Mouse (Mus musculus) large intestine, adult 2 months (tissue): ENCODE results near the gene Dbh. TPM values are rescaled to one million over a fixed set of nuclear protein-coding genes. Genes with fewer than 3 reads are reported as not detected.

Experiments
- DNase-seq: peaks from one replicate; pipeline ENCODE4 v3.0.0-alpha.2; 2012; ENCODE audit warnings: low read depth, low spot score
- WGBS: fragments of 180-500 bp; shearing (Covaris S2); methylation state at CpG from one replicate; pipeline ENCODE4 v1.1.7; 2018; 5-methylcytosine and 5-hydroxymethylcytosine counted together
- polyA plus RNA-seq: library from polyadenylated mRNA; depleted of rRNA; stranded (reverse); fragments of >200 nt; gene quantifications from 2 replicates; pipeline ENCODE4 v1.2.3, GENCODE M21; 2012; rRNA removed

Dbh gene
- 6.0 and 6.6 TPM in 2 replicates for polyA plus RNA-seq

DNA sequence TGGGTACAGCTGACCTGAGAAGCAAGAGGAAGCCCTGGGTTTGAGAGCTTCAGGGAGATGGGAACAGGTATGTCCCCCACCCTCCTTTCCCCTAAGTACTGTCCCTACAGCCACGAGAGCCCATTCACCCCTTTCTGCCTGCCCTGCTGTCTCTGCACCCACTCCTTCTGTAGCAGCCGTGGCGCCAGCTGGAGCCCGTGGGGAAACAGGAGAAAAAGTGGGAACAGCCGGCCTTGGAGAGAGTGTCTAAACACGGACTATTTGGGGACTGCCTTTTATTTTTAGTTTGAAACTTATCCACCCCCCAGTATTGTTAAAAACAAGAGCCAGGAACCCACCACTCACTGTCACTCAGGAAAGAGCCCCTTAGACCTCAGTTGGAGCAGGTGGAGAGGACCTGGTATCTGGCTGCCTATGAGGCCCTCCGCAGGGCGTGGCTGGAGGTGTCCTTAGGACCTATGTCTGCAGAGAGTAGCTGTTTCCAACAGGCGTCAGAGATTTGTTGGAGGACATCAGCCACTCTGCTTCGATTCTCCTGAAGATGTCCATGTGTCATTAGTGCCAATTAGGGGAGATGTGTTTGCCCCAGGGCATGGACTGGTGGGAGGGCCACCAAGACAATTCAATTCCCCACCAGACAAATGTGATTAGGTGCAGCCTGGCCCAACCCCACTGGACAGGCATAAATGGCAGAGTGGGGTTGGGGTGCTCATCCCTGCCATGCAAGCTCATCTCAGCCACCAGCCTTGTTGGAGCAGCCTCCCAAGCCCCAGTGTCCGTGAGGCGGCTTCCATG lies at the start of gene Dbh:
TSS of gene Dbh (plus strand) at position 438 of the 795 bp plus-strand sequence.
- 76% methylated on average over 12 of the region's 12 CpGs for WGBS
- no peak for DNase-seq

DNA sequence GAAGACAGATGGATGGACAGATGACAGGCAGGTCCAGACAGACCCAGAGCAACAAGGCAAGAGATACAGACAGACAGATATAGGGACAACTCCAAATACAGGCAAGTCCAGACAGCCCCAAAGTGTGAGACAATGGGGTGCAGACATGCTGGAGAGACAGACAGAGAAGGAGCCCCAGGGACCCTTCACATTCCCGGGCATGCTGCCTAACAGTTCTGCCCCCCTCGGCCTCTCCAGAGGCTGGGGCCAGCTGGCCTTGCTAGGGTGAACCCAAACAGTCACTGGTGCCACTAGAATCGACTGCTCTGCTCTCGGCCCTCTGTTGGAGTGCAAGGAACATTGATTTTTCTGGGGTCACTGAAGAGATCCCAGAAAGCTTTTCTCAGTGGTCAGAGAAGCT lies 46.6 kb upstream of the Dbh start:
- 46% methylated on average over 4 of the region's 4 CpGs for WGBS
- DNase-seq = no peak

DNA sequence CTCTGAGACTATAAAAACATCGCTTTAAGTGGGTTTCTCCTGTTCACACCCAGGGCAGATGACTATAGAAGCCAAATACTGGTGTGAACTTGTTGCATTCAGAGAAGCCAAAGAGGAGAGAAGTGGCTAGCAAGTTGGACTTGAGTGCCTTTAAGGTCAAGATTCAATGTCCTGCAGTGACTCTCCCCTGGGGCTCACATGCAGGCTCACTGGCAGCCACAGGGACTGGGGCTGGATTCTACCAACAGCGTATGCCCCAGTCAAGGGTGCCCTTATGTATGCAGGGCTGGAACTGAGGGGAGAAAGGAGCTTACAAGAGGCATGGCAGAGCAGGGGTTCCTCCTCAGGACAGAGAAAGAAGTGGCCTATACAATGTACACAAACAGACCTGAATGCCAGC lies 45.3 kb upstream of the Dbh start:
- WGBS = 89% methylated on average over 2 of the region's 2 CpGs
- no peak for DNase-seq

DNA sequence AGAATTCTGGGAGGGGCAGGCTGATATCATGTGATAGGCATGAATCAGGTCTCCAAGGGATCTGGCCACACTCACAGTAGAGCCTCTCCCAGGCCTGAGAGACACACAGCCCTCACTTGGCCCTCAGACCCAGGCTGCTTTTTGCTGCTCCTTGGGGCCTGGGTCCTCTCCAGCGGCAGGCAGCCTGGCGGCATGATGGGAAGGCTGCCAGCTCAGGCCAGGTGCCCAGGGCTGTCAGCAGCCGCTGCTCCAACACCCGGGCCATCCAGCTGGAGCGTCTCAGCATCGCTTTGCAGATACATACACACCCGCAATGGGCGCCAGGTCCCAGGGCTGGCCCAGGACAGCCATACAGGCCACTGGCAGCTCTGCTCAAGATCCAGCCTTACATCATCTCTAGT lies 44.8 kb upstream of the Dbh start:
- DNase-seq = no peak
- 37% methylated on average over 8 of the region's 8 CpGs for WGBS

DNA sequence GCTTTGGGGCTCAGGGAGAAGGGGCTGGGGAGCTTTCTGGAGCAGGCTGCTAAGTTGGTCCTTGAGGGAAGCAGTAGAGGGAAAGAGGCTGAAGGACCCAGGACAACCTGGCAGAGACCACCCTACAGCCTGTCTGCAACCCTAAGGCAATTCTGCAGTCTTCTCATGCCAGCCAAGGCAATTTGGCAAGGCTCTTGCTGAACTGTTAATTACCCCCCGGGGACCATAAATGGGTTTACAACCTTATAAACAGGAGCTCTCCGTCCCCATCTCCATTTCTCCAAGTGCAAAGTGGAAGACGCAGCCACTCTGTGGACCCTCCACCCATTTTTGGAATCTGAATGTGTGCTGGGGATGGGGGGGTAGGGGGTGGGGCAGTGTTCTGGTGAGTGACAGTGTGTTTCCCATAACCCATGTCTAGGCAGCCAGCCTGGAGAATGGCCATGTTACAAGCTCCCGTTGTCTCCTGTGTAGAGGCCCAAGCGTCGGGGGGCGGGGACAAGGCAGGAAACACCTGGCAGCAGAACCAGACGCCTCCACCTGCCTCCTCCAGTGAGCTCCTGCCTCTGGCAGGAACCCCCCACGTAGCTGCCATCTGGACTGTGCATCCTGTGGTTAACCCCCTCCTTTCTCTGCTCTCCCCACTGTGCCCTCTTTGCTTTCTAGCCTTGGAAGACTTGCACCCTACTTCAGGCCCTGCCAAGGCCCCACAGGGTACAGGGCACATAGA lies 43.2 kb upstream of the Dbh start:
- no peak for DNase-seq
- WGBS = 6% methylated on average over 9 of the region's 9 CpGs

DNA sequence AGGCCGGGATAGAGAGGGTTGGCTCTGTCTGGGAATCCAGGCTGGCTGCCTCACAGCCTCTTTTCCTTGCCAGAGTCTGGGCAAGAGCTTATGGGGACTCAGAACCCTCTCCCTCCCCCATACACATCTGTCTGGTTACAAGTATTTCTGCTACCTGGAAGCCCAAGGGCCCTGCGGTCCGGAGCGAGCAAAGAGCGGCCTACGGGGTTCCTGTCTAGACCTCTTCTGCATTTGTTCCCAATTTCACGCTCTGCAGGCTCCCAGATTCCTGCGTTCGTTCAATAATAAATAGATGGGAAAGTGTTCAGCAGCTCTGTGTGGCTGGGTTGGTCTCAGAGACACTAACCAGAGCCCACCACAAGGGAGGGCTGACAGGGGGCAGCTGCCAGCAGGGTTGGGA lies 42.5 kb upstream of the Dbh start:
- no peak for DNase-seq
- WGBS = 76% methylated on average over 9 of the region's 9 CpGs

DNA sequence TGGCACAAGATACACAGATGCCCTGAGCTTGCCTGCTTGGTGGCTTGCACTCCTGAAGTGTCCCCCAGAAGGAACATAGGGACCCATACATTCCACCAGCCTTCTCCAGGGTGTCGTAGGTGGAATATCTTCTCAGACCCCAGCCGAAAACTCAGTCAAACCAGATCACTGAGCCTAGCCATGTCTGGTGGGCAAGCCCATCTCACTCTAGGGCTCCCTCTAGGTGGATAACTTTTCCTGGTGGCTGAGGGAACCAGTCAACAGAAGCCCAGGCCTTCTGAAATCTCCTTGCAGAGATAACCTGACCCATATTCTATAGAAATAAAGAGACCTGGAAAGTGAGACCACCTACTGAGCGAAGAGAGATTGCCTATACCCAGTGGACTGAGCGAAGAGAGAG lies 41.9 kb upstream of the Dbh start:
- no peak for DNase-seq
- WGBS = 93% methylated on average over 4 of the region's 4 CpGs

DNA sequence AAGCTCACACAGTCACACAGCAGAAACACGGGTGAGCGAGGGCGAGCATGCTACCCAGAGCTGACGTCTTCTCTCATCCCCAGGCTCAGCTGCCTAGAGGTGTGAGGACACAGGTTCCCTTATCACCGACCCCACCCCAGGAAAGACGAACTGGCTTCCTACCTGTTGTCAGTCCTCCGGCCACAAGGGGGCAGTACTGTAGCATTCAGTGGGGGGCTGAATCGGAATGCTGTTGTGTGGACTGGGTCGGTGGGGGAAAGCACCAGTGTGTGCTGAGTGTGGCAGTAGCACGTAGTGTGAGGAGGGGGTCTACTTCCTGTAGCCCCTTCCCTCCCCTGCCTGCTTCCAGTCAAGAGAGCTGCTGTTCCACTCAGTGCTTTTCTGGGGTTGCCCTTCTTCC lies 39.1 kb upstream of the Dbh start:
- WGBS = 37% methylated on average over 10 of the region's 10 CpGs
- no peak for DNase-seq

DNA sequence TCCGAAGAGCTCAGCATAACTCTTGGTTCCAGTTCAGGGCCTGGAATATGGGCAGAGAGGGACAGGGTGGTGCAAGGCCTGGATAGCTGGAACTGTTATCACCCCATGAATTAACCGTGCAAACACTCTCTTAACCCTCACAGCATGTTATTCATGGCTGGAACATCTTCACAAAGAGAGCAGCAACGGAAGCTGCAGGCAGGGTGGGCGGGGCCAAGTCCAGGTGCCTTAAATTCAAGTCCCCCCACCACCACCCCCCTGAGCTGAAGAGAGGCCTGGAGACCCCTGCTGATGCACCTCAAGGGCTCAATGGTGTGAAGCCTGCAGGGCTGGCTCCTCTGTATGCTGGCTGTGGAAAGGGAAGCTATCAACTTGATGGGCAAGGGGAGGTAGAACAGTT lies 38.5 kb upstream of the Dbh start:
- no peak for DNase-seq
- 58% methylated on average over 4 of the region's 4 CpGs for WGBS

DNA sequence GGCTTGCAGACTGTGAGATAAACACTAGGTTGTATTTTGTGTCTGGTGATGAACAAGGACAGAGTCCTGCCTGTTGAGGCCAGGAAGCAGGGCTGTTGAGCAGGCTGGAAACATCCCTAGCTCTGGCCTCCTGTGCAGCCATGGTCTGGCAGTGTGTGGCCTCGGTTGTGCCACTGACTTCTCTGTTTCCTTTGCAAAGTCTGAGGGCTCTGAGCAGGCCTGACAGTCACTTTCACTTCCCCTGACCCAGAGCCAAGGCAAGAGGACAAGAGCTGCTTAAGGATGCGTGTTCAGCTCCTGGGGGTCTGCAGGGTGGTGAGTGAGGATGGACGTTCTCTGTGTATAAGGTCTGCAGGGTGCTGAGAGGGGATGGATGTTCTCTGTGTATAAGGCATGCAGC lies 36.0 kb upstream of the Dbh start:
- WGBS = 52% methylated on average over 3 of the region's 3 CpGs
- DNase-seq = no peak

DNA sequence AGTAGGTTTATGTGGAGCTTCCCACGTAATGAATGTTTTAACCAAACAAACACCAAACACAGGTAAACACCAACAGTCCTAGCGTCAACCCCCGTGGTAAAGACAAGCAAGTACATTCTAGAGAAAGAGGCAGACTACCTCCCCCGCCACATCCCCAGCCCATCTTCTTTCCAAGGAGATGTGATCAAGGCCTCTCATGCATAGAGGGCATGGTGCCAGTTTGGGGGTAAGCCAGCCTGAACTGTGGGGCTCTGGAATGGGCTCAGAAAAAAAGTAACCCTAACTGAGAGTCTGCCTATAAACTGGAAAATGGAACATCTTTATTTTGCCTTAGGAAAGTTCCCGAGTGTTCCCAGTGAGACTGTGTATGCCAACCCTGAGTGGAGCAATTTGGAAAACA lies 29.1 kb upstream of the Dbh start:
- WGBS = 50% methylated on average over 5 of the region's 5 CpGs
- DNase-seq = no peak

DNA sequence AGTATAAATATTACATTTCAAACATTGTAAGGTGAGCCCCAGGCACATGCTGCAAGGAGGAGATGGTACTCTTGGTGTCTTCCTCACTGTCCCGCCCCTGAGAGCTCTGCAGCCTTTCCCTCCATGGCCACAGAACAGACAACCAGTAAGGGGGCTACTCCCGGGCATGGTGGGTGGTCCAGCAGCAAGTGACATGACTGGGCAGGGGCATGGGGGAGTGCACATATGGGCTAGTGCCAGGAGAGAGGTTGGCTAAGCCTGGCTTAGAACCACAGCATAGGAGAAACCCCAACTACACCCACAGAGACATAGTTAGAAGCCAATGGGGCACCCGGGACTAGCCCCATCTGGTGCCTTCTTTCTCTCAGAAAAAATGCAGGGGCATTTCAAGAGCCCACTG lies 28.7 kb upstream of the Dbh start:
- DNase-seq = no peak
- WGBS = 58% methylated on average over 3 of the region's 3 CpGs

DNA sequence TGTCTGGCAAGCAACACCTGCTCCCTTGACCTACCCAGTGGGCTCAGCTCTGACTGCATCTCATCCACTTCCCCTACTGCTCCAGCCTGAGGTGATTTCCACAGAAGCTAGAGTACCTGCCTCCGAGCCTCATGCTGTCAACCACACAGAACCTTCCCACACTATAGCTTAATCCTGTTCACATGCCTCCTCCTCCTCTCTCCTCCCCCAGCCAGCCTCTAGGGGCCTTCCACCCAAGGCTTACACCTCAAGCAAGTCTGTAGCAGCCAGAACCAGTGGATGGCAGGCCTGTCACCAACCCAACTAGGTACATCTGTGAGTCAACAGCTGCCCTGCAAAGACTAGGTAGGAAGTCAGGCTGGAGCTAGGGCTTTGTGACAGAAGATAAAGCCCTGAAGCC lies 28.2 kb upstream of the Dbh start:
- no peak for DNase-seq
- WGBS = 68% methylated on average over 1 of the region's 1 CpGs

DNA sequence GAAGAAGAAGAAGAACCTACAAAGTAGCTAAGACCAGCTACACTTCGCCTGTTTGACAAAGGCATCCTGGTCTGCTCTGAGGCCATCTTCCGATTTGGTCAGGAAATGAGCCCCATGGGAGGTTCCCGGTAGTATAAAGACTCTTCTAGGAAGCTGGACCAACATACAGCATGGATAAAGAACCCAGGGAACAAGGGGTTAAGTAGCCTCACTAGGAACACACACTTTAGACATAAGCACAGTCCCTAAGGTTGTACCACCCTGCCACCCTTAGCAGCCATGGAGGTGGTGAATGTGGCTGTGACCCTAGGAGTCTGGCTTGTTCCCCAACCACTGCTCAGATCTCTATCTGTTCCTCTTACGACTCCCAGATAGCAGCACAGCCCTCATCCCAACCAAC lies 26.7 kb upstream of the Dbh start:
- 58% methylated on average over 4 of the region's 4 CpGs for WGBS

DNA sequence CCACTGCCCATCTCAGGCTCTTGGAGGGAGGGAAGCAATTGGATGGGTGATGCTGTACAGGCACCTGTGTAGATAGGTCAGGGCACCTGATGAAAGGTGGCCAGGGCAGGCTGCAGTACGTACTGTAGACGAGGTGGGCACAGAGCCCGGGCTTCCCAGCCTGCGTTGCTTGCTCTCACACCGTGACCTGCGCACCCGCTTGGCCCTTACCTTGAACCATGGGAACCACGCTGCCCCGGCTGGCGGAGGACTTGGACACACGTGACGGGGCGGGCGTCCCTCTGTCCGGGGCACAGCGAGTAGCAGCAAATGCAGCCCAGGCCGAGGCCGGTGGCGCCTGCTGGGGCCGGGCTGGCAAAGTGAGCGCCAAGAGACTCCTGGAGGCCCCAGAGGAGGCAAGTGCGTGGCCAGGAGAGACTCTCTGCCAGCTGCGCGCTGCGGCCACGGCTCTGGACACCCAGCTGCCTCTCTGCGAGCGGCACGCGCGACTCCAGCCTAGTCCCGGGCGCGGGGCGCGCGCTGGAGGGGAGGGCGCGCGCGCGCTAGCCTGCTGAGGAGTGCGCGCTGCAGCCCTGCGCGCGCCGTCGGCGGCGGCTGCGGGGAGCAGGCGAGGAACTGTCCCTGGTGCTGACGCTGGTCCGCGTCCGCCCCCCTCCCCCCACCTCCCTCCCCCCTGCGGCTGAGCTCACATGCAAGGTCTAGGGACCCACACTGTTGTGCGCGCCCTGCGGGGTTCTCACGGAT lies 22.9 kb upstream of the Dbh start, which contains the start of gene Fam163b:
TSS of gene Fam163b (minus strand) at position 542 of the 744 bp plus-strand sequence.
- 2% methylated on average over 60 of the region's 62 CpGs for WGBS
- no peak for DNase-seq

More for the DNA sequence above, 26.7 kb upstream of the Dbh start:
- DNase-seq = no peak

DNA sequence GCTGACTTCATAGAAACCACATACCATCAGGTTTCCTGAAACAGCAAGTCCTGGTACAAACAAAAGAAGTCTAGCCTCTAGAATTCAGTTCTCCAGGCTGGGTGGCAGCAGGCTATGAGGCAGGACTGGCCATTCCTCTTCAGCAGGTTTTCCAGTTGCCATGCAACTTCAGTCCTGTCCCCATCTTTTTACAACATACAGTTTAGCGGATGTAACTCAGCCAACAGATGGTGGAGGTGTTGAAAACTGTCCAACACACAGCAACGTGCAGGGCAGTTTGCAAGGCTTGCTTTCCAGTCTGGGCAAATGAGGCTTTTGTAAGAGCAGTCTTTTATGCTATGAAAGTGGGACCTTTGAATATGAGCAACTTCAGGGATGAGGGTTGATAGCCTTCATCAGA lies 20.1 kb upstream of the Dbh start:
- WGBS = 57% methylated on average over 2 of the region's 2 CpGs
- DNase-seq = no peak

DNA sequence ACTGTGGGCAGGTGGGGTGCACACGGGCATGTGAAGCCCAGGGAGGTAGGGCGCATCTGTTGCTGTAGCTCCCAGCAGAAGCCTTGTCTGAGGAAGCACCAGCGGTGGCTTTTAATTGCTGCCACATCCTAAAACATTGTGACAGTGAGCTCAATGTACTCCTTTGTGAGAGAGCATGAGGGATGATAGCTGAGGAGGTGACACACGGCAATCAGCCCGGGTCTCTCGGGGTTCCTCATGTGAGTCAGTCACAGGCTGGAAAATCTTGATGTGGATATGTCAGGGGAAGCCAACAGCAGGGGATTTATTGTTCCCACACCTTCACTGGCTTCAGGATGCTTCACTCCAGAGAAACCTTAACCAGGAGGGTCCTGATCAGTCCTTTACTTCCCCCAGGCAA lies 18.2 kb upstream of the Dbh start:
- no peak for DNase-seq

DNA sequence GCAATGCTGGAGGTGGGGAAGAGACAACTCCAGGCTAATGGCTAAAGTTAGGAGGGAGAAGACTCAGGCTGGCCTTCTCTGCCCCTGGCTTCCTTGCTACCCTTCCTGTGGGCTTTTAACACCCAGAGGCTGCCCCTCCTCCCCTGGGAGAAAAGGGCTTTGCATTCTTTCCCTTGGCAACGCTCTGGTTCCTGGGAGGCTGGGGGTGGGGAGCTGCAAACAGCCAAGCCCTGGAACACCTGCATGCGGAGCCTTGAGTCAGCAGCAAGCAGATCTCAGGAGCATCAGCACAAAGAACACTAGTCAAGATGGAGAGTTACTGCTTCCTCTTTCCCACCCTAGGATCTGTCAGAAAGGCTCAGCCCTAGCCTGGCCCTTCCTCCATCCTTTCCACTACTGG lies 15.6 kb upstream of the Dbh start:
- DNase-seq = no peak
- 5% methylated on average over 2 of the region's 2 CpGs for WGBS

More for the DNA sequence above, 18.2 kb upstream of the Dbh start:
- 70% methylated on average over 6 of the region's 6 CpGs for WGBS

DNA sequence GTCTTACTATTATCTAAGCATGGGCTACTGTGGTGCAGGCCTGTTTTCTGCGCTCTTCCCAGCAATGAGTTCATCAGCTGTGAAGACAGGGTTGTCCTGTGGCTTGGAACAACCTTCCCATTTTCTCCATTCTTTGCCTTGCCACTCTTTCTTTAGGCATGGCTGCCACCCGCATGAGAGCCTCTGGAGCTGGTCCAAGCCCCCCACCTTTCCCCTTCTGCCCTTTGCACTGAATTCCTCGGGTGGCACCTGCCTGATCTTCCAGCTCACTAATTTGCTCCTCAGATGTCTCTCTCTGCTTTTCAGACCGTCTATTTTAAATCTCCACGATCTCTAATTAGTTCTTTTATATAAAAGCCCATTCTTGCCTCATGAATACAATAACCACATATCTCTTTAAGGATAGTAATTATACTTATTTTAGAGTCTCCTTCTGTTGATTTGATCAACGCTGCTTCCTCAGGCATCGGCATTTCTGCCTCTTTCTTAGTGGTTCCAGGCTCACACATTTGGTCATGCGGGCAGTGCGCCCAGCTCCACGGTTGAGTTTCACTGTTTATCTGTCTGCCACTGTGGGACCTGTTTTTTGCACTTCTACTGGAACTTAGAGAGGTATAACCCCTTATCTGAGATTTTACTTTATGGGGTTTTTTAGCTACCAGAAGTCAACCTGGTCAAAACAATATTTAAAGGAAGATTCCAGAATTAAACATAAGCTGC lies 10.4 kb upstream of the Dbh start:
- no peak for DNase-seq

DNA sequence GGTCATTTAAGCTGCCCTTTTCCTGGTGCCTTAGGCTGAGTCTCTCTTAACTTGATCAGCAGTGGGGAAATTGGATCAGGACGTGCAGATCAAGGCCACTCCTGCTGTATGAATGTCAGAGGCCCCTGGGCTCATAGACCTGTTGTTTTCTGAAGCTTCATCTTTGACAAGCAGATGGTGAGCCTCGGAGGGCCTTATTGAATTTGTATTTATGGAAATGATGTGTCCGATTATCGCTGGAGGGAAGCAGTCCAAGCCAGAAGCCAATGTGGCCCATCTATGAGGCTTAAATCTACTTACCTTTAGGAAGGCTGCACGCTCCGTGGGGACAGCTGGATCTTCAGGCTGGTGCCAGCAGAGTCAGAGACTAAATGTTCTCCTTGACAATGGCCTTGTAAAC lies 8.4 kb upstream of the Dbh start:
- DNase-seq = no peak
- 75% methylated on average over 6 of the region's 6 CpGs for WGBS

More for the DNA sequence above, 10.4 kb upstream of the Dbh start:
- WGBS = 71% methylated on average over 10 of the region's 10 CpGs
